Mouse (Mus musculus): ENCODE measurements around the gene Tfip11. TPM values are rescaled to one million over a fixed set of nuclear protein-coding genes. Genes with fewer than 3 reads are reported as not detected.

Tfip11 gene
- total and polyA plus RNA-seq, 3 experiments = 8.8 to 28.6 (median 23.8) TPM

GRCm38 (mm10) chr5:112305842-112306241 is 20.3 kb upstream of the Tfip11 start:
- no peak overlapping the region for H3K9ac ChIP-seq (ENCODE audit: insufficient read depth, low read depth)
- H3K9me3 ChIP-seq (replicated peaks; ENCODE audit: low read length) = no peaks in the 10 kb centered on the region
- DNase-seq (ENCODE audit: extremely low read depth) = no peak
- H3K4me3 ChIP-seq (replicated peaks in 1 of 3; ENCODE audit: low read depth in 2 of 3, low read length in 2 of 3, poor library complexity in 1 of 3) = no peak overlapping the region
- TF ChIP-seq GABPA (IDR thresholded peaks at IDR 0.05; ENCODE audit: insufficient replicate concordance, low read depth, low read length) (no peak), ZC3H11A (IDR thresholded peaks at IDR 0.05; ENCODE audit: low read depth, low read length) (no peak), MXI1 (IDR thresholded peaks at IDR 0.05; ENCODE audit: low read depth, low read length) (no peak), MAZ (IDR thresholded peaks at IDR 0.05; ENCODE audit: low read depth, low read length) (no peak), JUN (IDR thresholded peaks at IDR 0.05; ENCODE audit: insufficient read depth, low read depth, low read length) (no peak), ELF1 (IDR thresholded peaks at IDR 0.05; ENCODE audit: low read depth, low read length) (no peak), POLR2AphosphoS2 (IDR thresholded peaks at IDR 0.05; ENCODE audit: low read depth, low read length) (no peak), KAT2A (IDR thresholded peaks at IDR 0.05; ENCODE audit: insufficient replicate concordance, low read length) (no peak), RAD21 (IDR thresholded peaks at IDR 0.05; ENCODE audit: low read depth, low read length) (no peak), MAFK (IDR thresholded peaks at IDR 0.05; ENCODE audit: insufficient replicate concordance, low read length) (no peak), HCFC1 (IDR thresholded peaks at IDR 0.05; ENCODE audit: low read depth, low read length) (no peak), ZMIZ1 (IDR thresholded peaks at IDR 0.05; ENCODE audit: low read depth, low read length) (no peak), BHLHE40 (IDR thresholded peaks at IDR 0.05; ENCODE audit: low read depth, low read length) (no peak), PAX5 (IDR thresholded peaks at IDR 0.05; ENCODE audit: low read length) (no peak)
- no peaks in the 10 kb centered on the region for H3K79me2 ChIP-seq (replicated peaks; ENCODE audit: control insufficient read depth, extremely low read depth, insufficient read depth, poor library complexity, severe bottlenecking)
- no peaks in the 10 kb centered on the region for H3K27me3 ChIP-seq (replicated peaks)
- H3K4me1 ChIP-seq (ENCODE audit: control insufficient read depth in 1 of 2, insufficient read depth in 2 of 2) = peaks cover 0 to 22% of the 10 kb centered on the region in 2 experiments; a peak in 2 of 4 replicates
- in situ Hi-C loops (cut with MboI; ENCODE audit: low pct_ligation_motif_present, low pct_unique_long_range_greater_than_20kb, low sequenced_read_pairs) = no loop called here
- dilution Hi-C loops (cut with MboI; ENCODE audit: extremely low pct_ligation_motif_present, extremely low pct_unique_long_range_greater_than_20kb, low sequenced_read_pairs) = no loop called here
- H3K4me2 ChIP-seq (ENCODE audit: insufficient read depth, low read depth, poor library complexity, severe bottlenecking) = no peak overlapping the region
- no peak overlapping the region for H3K27ac ChIP-seq (ENCODE audit: insufficient read depth, low read depth)
- H3K36me3 ChIP-seq (replicated peaks in 1 of 2; ENCODE audit: control insufficient read depth in 1 of 2, insufficient read depth in 1 of 2, low read length in 1 of 2) = peaks cover 29 to 73% of the 10 kb centered on the region in 2 experiments

GRCm38 (mm10) chr5:112313222-112313885 is 12.8 kb upstream of the Tfip11 start:
- Histone ChIP-seq H3K36me3 (replicated peaks in 1 of 2; ENCODE audit: control insufficient read depth in 1 of 2, insufficient read depth in 1 of 2, low read length in 1 of 2) (peaks cover 27 to 74% of the 10 kb centered on the region in 2 experiments), H3K9me3 (replicated peaks; ENCODE audit: low read length) (no peaks in the 10 kb centered on the region)
- no peak for TF ChIP-seq ZC3H11A (IDR thresholded peaks at IDR 0.05; ENCODE audit: low read depth, low read length)
- TF ChIP-seq ZNF384 (IDR thresholded peaks at IDR 0.05; ENCODE audit: low read depth, low read length) = no peak
- TF ChIP-seq EP300 (IDR thresholded peaks at IDR 0.05; ENCODE audit: low read length) = no peak
- TF ChIP-seq USF2 (conservative IDR thresholded peaks at IDR 0.05; ENCODE audit: low read depth, low read length) = no peak
- TF ChIP-seq NELFE (IDR thresholded peaks at IDR 0.05; ENCODE audit: low read depth, low read length) = no peak
- no peak for TF ChIP-seq PAX5 (IDR thresholded peaks at IDR 0.05; ENCODE audit: low read length)
- no peak for TF ChIP-seq JUND (conservative IDR thresholded peaks at IDR 0.05; ENCODE audit: low read depth, low read length)
- no peak for TF ChIP-seq POLR2A (IDR thresholded peaks at IDR 0.05; ENCODE audit: low read depth, low read length)
- no peak for TF ChIP-seq KAT2A (IDR thresholded peaks at IDR 0.05; ENCODE audit: insufficient replicate concordance, low read length)
- no peak for TF ChIP-seq E2F4 (IDR thresholded peaks at IDR 0.05; ENCODE audit: insufficient replicate concordance, low read depth, low read length)
- no peak for TF ChIP-seq JUN (IDR thresholded peaks at IDR 0.05; ENCODE audit: insufficient read depth, low read depth, low read length)
- no peak for TF ChIP-seq ELF1 (IDR thresholded peaks at IDR 0.05; ENCODE audit: low read depth, low read length)
- no peak for TF ChIP-seq TBP (conservative IDR thresholded peaks at IDR 0.05; ENCODE audit: low read depth, low read length)
- no peak for TF ChIP-seq CTCF (conservative IDR thresholded peaks at IDR 0.05 in 1 of 2, IDR thresholded peaks at IDR 0.05 in 1 of 2; ENCODE audit: low read depth in 2 of 2, low read length in 2 of 2)
- TF ChIP-seq CHD1 (IDR thresholded peaks at IDR 0.05; ENCODE audit: low read depth, low read length) = no peak
- no peak for TF ChIP-seq ZMIZ1 (IDR thresholded peaks at IDR 0.05; ENCODE audit: low read depth, low read length)
- TF ChIP-seq RCOR1 (conservative IDR thresholded peaks at IDR 0.05; ENCODE audit: low read depth, low read length) = no peak

More at GRCm38 (mm10) chr5:112313222-112313885, 12.8 kb upstream of the Tfip11 start:
- Histone ChIP-seq H3K4me2 (ENCODE audit: insufficient read depth, low read depth, poor library complexity, severe bottlenecking) (no peak overlapping the region), H3K4me1 (ENCODE audit: control insufficient read depth in 1 of 2, insufficient read depth in 2 of 2) (peaks cover 0 to 19% of the 10 kb centered on the region in 2 experiments; a peak in 2 of 4 replicates), H3K4me3 (replicated peaks in 1 of 3; ENCODE audit: low read depth in 2 of 3, low read length in 2 of 3, poor library complexity in 1 of 3) (no peak overlapping the region), H3K9ac (ENCODE audit: insufficient read depth, low read depth) (no peak overlapping the region), H3K27me3 (replicated peaks) (no peaks in the 10 kb centered on the region), H3K79me2 (replicated peaks; ENCODE audit: control insufficient read depth, extremely low read depth, insufficient read depth, poor library complexity, severe bottlenecking) (no peaks in the 10 kb centered on the region), H3K27ac (ENCODE audit: insufficient read depth, low read depth) (no peak overlapping the region)
- dilution Hi-C loops (cut with MboI; ENCODE audit: extremely low pct_ligation_motif_present, extremely low pct_unique_long_range_greater_than_20kb, low sequenced_read_pairs) = no loop called here
- DNase-seq (ENCODE audit: extremely low read depth) = no peak
- in situ Hi-C loops (cut with MboI; ENCODE audit: low pct_ligation_motif_present, low pct_unique_long_range_greater_than_20kb, low sequenced_read_pairs) = no loop called here

Measured in CH12.LX (cell line).